Mouse (Mus musculus) ES-CJ7 (cell line): Measurements from ENCODE around the gene Srxn1.
A peak's percentile ranks its signal among the peaks of the same experiment; 100 is the strongest.

Experiments
- DNase-seq: peaks from one replicate; pipeline ENCODE4 v3.0.0; 2011; ENCODE audit warnings: low read depth, low spot score

The Srxn1 gene

DNA sequence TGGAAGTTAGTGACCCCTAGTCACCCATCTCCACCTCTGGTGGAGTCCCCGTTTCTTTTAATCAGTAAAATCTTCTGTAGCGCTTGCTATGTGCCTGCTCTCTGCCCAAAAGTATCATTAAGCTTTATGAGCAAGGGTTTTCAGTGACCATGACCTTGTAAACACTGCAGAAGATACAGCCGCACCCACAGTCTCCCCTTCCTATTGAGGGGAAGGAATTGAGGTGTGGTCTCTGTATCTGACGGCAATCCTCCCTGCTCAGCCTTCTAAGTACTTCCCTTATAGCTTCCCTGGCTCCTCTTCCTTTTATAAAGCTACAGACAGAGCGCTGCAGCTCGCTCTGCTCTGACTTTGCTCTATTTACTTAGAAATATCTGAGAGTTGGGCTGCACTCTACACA is 51.2 kb downstream of the Srxn1 start:
- peak; percentile 70 for DNase-seq

DNA sequence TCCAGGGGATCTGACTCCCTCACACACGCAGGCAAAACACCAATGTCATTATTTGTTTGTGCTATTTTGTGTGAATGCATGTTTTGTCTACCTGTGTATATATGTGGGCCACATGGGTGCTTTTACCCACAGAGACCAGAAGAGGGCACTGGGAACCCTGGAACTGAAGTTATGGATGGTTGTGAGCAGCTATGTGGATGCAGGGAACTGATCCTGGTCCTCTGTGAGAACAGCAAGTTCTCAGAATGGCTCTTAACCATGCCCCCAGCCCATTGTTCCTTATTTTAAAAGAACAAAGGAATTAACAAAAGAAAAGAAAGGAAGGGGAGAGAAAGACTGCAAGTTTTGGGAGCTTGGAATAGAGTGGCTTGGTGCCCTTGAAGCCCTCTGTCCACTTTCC is 54.2 kb downstream of the Srxn1 start:
- peak; percentile 61 for DNase-seq
